Mouse (Mus musculus): ENCODE measurements at regions not wholly inside any gene's neighbourhood (a gene's known extent, or its start where the extent isn't known, plus 50 kb on each side); places are given as distances from the start of the nearest gene placed in this dataset.

- no peaks in the 10 kb centered on the region for H3K27me3 ChIP-seq (ENCODE audit: control insufficient read depth, insufficient read depth, low read length)
- no peak for DNase-seq (ENCODE audit: low read depth in 1 of 2, low spot score in 2 of 2)
- H3K27ac ChIP-seq (ENCODE audit: insufficient read depth, low read length): no peak overlapping the region
- 76% methylated on average over 4 of the region's 4 CpGs for WGBS
- H3K36me3 ChIP-seq (ENCODE audit: control insufficient read depth, insufficient read depth, low read length): no peaks in the 10 kb centered on the region
- TF ChIP-seq POLR2A (IDR thresholded peaks at IDR 0.05; ENCODE audit: low read depth, low read length): no peak
- TF ChIP-seq CTCF (IDR thresholded peaks at IDR 0.05; ENCODE audit: extremely low read depth, insufficient read depth, insufficient read length, insufficient replicate concordance): no peak
- no peak overlapping the region for H3K4me3 ChIP-seq (ENCODE audit: extremely low read depth, insufficient read depth, insufficient read length)
- no peaks in the 10 kb centered on the region for H3K4me1 ChIP-seq (ENCODE audit: control insufficient read depth, insufficient read depth, insufficient read length)
Measured at GRCm38 (mm10) chr16:5742716-5743507, 142.2 kb upstream of the Rbfox1 start.

DNA sequence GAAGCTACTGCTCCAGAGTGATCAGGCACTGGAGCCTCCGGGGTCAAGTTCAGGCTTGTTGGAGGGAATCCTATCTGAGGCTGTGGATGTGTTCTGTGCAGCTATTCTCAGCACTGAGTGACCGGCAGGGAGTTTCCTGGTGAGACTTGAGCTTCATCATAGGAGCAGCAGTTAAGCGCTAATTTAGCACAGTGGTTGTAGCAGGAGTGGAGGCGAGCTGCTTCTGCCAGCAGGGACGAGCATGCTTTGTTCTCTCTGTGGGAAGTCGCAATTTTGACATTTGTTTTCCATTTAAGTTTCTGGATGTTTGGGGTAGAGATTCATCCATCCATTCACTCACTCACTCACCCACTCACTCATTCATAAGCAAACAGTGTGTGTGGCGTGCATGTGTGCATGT, 144.4 kb upstream of the Rbfox1 start:
- no peaks in the 10 kb centered on the region for H3K4me1 ChIP-seq (ENCODE audit: control insufficient read depth, insufficient read depth, insufficient read length)
- DNase-seq (ENCODE audit: low read depth in 1 of 2, low spot score in 2 of 2): no peak
- H3K27ac ChIP-seq (ENCODE audit: insufficient read depth, low read length): no peak overlapping the region
- no peaks in the 10 kb centered on the region for H3K27me3 ChIP-seq (ENCODE audit: control insufficient read depth, insufficient read depth, low read length)
- no peaks in the 10 kb centered on the region for H3K36me3 ChIP-seq (ENCODE audit: control insufficient read depth, insufficient read depth, low read length)
- WGBS: 83% methylated on average over 7 of the region's 7 CpGs
- no peak overlapping the region for H3K4me3 ChIP-seq (ENCODE audit: extremely low read depth, insufficient read depth, insufficient read length)
- TF ChIP-seq CTCF (IDR thresholded peaks at IDR 0.05; ENCODE audit: extremely low read depth, insufficient read depth, insufficient read length, insufficient replicate concordance): no peak
- TF ChIP-seq POLR2A (IDR thresholded peaks at IDR 0.05; ENCODE audit: low read depth, low read length): no peak

DNA sequence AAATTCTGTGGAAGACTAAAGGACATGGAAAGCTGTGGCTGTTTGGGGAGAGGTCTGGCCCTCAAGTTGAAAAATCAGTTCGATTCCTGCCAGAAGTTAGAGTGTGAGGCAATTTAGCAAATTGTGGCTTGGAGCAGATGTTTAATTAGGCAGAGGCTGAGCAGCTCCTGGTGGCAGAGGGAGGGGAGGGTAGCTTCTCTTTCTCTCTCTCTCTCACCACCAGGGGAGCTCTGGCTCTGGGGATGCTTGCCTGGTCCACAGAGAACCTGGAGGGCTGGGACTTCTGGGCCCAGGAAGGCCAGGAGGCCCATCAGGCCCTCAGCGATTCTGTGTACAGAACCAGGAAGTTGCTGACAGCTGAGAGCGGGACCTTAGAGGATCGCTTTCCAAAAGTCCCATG, 151.5 kb upstream of the Rbfox1 start:
- 68% methylated on average over 4 of the region's 4 CpGs for WGBS

DNA sequence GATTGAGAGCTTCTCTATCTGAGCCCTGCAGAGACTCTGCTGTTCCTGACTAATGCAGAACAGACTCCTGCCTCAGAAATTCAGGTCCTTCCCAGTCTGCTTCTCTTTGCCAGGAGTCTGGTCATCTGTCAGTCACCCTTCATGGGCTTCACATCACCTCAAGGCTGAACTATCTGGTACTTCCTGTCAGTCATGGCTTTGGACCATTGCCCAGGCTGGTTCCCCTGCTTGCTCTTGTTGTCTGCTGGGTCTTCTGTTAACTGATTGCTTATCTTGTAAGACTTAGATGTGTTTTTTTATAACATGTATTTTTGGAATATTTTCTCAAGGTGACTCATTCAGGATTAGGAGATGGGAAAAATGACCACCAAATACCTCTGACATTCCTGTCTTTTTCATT, 162.6 kb upstream of the Rbfox1 start:
- H3K27ac ChIP-seq (ENCODE audit: insufficient read depth, low read length): no peak overlapping the region
- no peaks in the 10 kb centered on the region for H3K36me3 ChIP-seq (ENCODE audit: control insufficient read depth, insufficient read depth, low read length)
- no peaks in the 10 kb centered on the region for H3K27me3 ChIP-seq (ENCODE audit: control insufficient read depth, insufficient read depth, low read length)
- TF ChIP-seq POLR2A (IDR thresholded peaks at IDR 0.05; ENCODE audit: low read depth, low read length) (no peak), CTCF (IDR thresholded peaks at IDR 0.05; ENCODE audit: extremely low read depth, insufficient read depth, insufficient read length, insufficient replicate concordance) (no peak)
- no peaks in the 10 kb centered on the region for H3K4me1 ChIP-seq (ENCODE audit: control insufficient read depth, insufficient read depth, insufficient read length)
- no peak for DNase-seq (ENCODE audit: low read depth in 1 of 2, low spot score in 2 of 2)
- no peak overlapping the region for H3K4me3 ChIP-seq (ENCODE audit: extremely low read depth, insufficient read depth, insufficient read length)

More for the DNA sequence above, 151.5 kb upstream of the Rbfox1 start:
- TF ChIP-seq CTCF (IDR thresholded peaks at IDR 0.05; ENCODE audit: extremely low read depth, insufficient read depth, insufficient read length, insufficient replicate concordance): no peak
- no peak for TF ChIP-seq POLR2A (IDR thresholded peaks at IDR 0.05; ENCODE audit: low read depth, low read length)
- H3K4me3 ChIP-seq (ENCODE audit: extremely low read depth, insufficient read depth, insufficient read length): no peak overlapping the region
- H3K36me3 ChIP-seq (ENCODE audit: control insufficient read depth, insufficient read depth, low read length): no peaks in the 10 kb centered on the region
- no peaks in the 10 kb centered on the region for H3K27me3 ChIP-seq (ENCODE audit: control insufficient read depth, insufficient read depth, low read length)
- H3K4me1 ChIP-seq (ENCODE audit: control insufficient read depth, insufficient read depth, insufficient read length): no peaks in the 10 kb centered on the region
- no peak overlapping the region for H3K27ac ChIP-seq (ENCODE audit: insufficient read depth, low read length)
- DNase-seq (ENCODE audit: low read depth in 1 of 2, low spot score in 2 of 2): no peak

DNA sequence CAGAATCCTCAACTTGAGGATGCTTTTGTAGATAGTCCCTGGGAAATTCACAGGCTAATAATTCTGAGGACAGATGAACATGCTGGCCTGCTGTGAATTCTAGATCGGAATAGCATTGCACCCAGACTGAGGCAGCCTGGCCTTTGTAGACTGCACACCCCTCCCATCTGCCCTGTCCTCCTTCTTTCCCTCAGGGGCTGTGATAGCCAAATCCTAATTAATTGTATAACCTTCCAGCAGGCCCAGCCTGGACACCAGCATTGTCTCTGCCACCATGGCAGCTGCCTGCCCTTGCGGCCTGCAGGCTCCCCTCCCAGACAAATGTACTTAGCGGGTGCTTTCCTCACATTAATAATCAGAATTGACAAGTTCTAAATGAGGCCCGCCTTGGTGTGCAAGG, 171.7 kb upstream of the Rbfox1 start:
- Histone ChIP-seq H3K27me3 (ENCODE audit: control insufficient read depth, insufficient read depth, low read length) (no peaks in the 10 kb centered on the region), H3K4me1 (ENCODE audit: control insufficient read depth, insufficient read depth, insufficient read length) (no peaks in the 10 kb centered on the region), H3K36me3 (ENCODE audit: control insufficient read depth, insufficient read depth, low read length) (no peaks in the 10 kb centered on the region), H3K27ac (ENCODE audit: insufficient read depth, low read length) (no peak overlapping the region), H3K4me3 (ENCODE audit: extremely low read depth, insufficient read depth, insufficient read length) (no peak overlapping the region)
- TF ChIP-seq POLR2A (IDR thresholded peaks at IDR 0.05; ENCODE audit: low read depth, low read length) (no peak), CTCF (IDR thresholded peaks at IDR 0.05; ENCODE audit: extremely low read depth, insufficient read depth, insufficient read length, insufficient replicate concordance) (no peak)
- no peak for DNase-seq (ENCODE audit: low read depth in 1 of 2, low spot score in 2 of 2)
- 87% methylated on average over 4 of the region's 4 CpGs for WGBS

DNA sequence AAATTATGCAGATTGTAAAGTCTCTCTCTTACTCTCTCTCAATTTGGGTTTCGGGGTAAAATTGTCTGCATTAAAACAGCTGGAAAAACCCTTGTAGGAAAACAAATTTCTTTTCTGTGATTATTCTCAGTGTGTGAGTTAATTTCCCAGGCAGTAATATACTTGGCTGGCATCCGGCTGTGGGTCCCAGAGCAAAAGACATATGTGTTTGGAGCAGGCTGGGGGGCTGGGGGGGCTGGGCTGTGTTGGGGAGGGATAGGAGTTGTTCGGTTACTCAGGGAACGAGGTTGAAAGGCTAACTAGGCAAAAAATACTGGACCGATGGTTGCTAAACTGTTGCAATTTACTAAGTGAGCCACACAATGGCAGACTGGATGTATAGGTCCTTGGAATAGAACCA, 175.3 kb upstream of the Rbfox1 start:
- Histone ChIP-seq H3K27ac (ENCODE audit: insufficient read depth, low read length) (no peak overlapping the region), H3K36me3 (ENCODE audit: control insufficient read depth, insufficient read depth, low read length) (no peaks in the 10 kb centered on the region), H3K4me3 (ENCODE audit: extremely low read depth, insufficient read depth, insufficient read length) (no peak overlapping the region), H3K27me3 (ENCODE audit: control insufficient read depth, insufficient read depth, low read length) (no peaks in the 10 kb centered on the region), H3K4me1 (ENCODE audit: control insufficient read depth, insufficient read depth, insufficient read length) (no peaks in the 10 kb centered on the region)
- no peak for TF ChIP-seq CTCF (IDR thresholded peaks at IDR 0.05; ENCODE audit: extremely low read depth, insufficient read depth, insufficient read length, insufficient replicate concordance)
- TF ChIP-seq POLR2A (IDR thresholded peaks at IDR 0.05; ENCODE audit: low read depth, low read length): no peak
- DNase-seq (ENCODE audit: low read depth in 1 of 2, low spot score in 2 of 2): no peak
- WGBS: 84% methylated on average over 5 of the region's 5 CpGs

- H3K36me3 ChIP-seq (ENCODE audit: control insufficient read depth, insufficient read depth, low read length): no peaks in the 10 kb centered on the region
- no peak overlapping the region for H3K4me3 ChIP-seq (ENCODE audit: extremely low read depth, insufficient read depth, insufficient read length)
- H3K27ac ChIP-seq (ENCODE audit: insufficient read depth, low read length): no peak overlapping the region
- no peaks in the 10 kb centered on the region for H3K4me1 ChIP-seq (ENCODE audit: control insufficient read depth, insufficient read depth, insufficient read length)
- no peak for TF ChIP-seq POLR2A (IDR thresholded peaks at IDR 0.05; ENCODE audit: low read depth, low read length)
- TF ChIP-seq CTCF (IDR thresholded peaks at IDR 0.05; ENCODE audit: extremely low read depth, insufficient read depth, insufficient read length, insufficient replicate concordance): no peak
- WGBS: 51% methylated on average over 9 of the region's 9 CpGs
- no peaks in the 10 kb centered on the region for H3K27me3 ChIP-seq (ENCODE audit: control insufficient read depth, insufficient read depth, low read length)
- DNase-seq (ENCODE audit: low read depth in 1 of 2, low spot score in 2 of 2): no peak
Measured at GRCm38 (mm10) chr16:5700731-5701255, 184.4 kb upstream of the Rbfox1 start.

Measured in spleen, adult 2 months (tissue).